Mouse (Mus musculus) bone marrow macrophage, adult 2 months (primary cell): ENCODE measurements at regions not wholly inside any gene's neighbourhood (a gene's known extent, or its start where the extent isn't known, plus 50 kb on each side); places are given as distances from the start of the nearest gene placed in this dataset.

Experiments
- H3K27ac ChIP-seq: 2 replicates; pipeline ENCODE4 v1.5.1; 2012; ENCODE audit warnings: low read depth, low read length; ENCODE audit not compliant: insufficient read depth
- H3K4me1 ChIP-seq: 2 replicates; pipeline ENCODE4 v1.6.1; 2012; ENCODE audit warnings: low read length; ENCODE audit not compliant: control insufficient read depth, insufficient read depth
- H3K4me3 ChIP-seq: 2 replicates; pipeline ENCODE4 v1.5.1; 2012; ENCODE audit warnings: mild to moderate bottlenecking, low read length, moderate library complexity; ENCODE audit not compliant: insufficient read depth
- CTCF ChIP-seq: IDR thresholded peaks from 2 replicates; pipeline ENCODE4 v1.5.1; 2012; ENCODE audit warnings: low read depth, mild to moderate bottlenecking, low read length, moderate library complexity
- POLR2A ChIP-seq: IDR thresholded peaks from 2 replicates; pipeline ENCODE4 v1.6.1; 2012; ENCODE audit warnings: mild to moderate bottlenecking, low read depth, low read length, borderline replicate concordance

DNA sequence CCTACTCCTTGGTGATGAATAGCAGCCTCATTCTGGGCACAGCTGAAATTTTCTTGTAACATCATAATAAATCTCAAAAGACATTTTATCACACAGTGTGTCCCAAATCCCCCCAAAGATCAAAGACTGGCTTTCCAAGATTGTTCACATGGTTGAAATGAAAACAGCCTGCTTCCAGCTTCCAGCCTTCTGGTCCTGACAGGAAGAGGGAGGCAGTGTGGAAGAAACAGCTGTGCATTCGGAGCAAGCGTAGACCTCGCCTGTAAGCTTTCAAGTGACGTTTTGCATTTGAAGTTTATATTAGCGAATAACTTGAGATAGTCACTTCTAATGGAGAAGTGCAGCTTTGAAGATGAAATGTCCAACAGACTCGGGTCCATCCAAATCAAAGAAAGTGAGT is 300.9 kb upstream of the Robo2 start:
- Histone ChIP-seq H3K4me1 (no peaks in the 10 kb centered on the region), H3K4me3 (no peak overlapping the region), H3K27ac (no peak overlapping the region)
- TF ChIP-seq POLR2A: no peak
- no peak for TF ChIP-seq CTCF

- H3K4me3 ChIP-seq: no peak overlapping the region
- H3K4me1 ChIP-seq: no peaks in the 10 kb centered on the region
- H3K27ac ChIP-seq: no peak overlapping the region
- TF ChIP-seq CTCF: no peak
- no peak for TF ChIP-seq POLR2A
Measured at GRCm38 (mm10) chr16:74702067-74702466, 290.4 kb upstream of the Robo2 start.

GRCm38 (mm10) chr16:74683371-74683770 is 271.7 kb upstream of the Robo2 start:
- TF ChIP-seq CTCF (no peak), POLR2A (no peak)
- Histone ChIP-seq H3K4me3 (no peak overlapping the region), H3K4me1 (no peaks in the 10 kb centered on the region), H3K27ac (no peak overlapping the region)

- TF ChIP-seq POLR2A (no peak), CTCF (no peak)
- H3K27ac ChIP-seq: no peak overlapping the region
- H3K4me1 ChIP-seq: no peaks in the 10 kb centered on the region
Measured at GRCm38 (mm10) chr16:74675586-74675985, 264.0 kb upstream of the Robo2 start.

GRCm38 (mm10) chr16:74671466-74671865 is 259.8 kb upstream of the Robo2 start:
- Histone ChIP-seq H3K27ac (no peak overlapping the region), H3K4me3 (no peak overlapping the region), H3K4me1 (no peaks in the 10 kb centered on the region)
- no peak for TF ChIP-seq CTCF
- no peak for TF ChIP-seq POLR2A

More at GRCm38 (mm10) chr16:74675586-74675985, 264.0 kb upstream of the Robo2 start:
- H3K4me3 ChIP-seq: no peak overlapping the region

GRCm38 (mm10) chr16:74664337-74664736 is 252.7 kb upstream of the Robo2 start:
- TF ChIP-seq POLR2A (no peak), CTCF (no peak)
- no peak overlapping the region for H3K4me3 ChIP-seq
- no peaks in the 10 kb centered on the region for H3K4me1 ChIP-seq
- no peak overlapping the region for H3K27ac ChIP-seq

- H3K27ac ChIP-seq: no peak overlapping the region
- H3K4me1 ChIP-seq: no peaks in the 10 kb centered on the region
- no peak for TF ChIP-seq POLR2A
- no peak for TF ChIP-seq CTCF
- H3K4me3 ChIP-seq: no peak overlapping the region
Measured at GRCm38 (mm10) chr16:74651244-74651643, 239.6 kb upstream of the Robo2 start.

GRCm38 (mm10) chr16:74649207-74649606 is 237.6 kb upstream of the Robo2 start:
- no peak overlapping the region for H3K4me3 ChIP-seq
- no peak for TF ChIP-seq CTCF
- H3K4me1 ChIP-seq: no peaks in the 10 kb centered on the region
- no peak overlapping the region for H3K27ac ChIP-seq

- TF ChIP-seq CTCF (no peak), POLR2A (no peak)
Measured at GRCm38 (mm10) chr16:74648384-74648783, 236.8 kb upstream of the Robo2 start.

GRCm38 (mm10) chr16:74644750-74645366 is 233.2 kb upstream of the Robo2 start:
- no peaks in the 10 kb centered on the region for H3K4me1 ChIP-seq
- no peak overlapping the region for H3K4me3 ChIP-seq
- H3K27ac ChIP-seq: no peak overlapping the region
- TF ChIP-seq CTCF (no peak), POLR2A (no peak)

More at GRCm38 (mm10) chr16:74648384-74648783, 236.8 kb upstream of the Robo2 start:
- Histone ChIP-seq H3K4me1 (no peaks in the 10 kb centered on the region), H3K4me3 (no peak overlapping the region), H3K27ac (no peak overlapping the region)

DNA sequence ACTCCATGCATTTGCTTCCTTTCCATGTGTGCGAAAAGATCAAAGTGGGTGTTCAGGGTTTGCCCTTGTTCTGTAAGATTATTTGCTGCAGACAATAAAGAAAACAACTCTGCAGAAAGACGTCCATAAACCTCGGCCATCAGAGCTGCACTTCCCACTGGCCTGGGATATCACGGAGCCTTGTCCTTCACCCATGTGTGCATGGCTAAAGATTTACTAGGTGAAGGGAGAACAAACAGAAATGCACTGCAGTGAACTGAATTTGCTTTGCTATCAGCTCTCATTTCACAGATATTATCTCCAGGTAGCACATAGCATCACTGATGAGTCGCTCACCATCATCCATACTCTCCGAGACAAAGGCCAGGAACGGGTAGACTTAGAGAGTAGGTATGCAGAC is 228.2 kb upstream of the Robo2 start:
- TF ChIP-seq POLR2A (no peak), CTCF (no peak)

More for the DNA sequence above, 228.2 kb upstream of the Robo2 start:
- H3K4me3 ChIP-seq: no peak overlapping the region
- no peaks in the 10 kb centered on the region for H3K4me1 ChIP-seq
- H3K27ac ChIP-seq: no peak overlapping the region
